Mouse (Mus musculus) left cerebral cortex, adult 18-20 months (tissue): ENCODE measurements around the gene Bicdl1. TPM values are rescaled to one million over a fixed set of nuclear protein-coding genes. Genes with fewer than 3 reads are reported as not detected.
"Not testable (repeated sequence)": the region's sequence is repeated elsewhere in the genome, so short reads cannot be mapped to it uniquely, and the experiment has no call there.

ENCODE experiments used
- DNase-seq, 2 experiments: peaks; one replicate each; pipeline ENCODE4 v3.0.0; 2021 to 2022; ENCODE audit warnings: low spot score in 2 of 2, mixed read lengths in 1 of 2
- long read RNA-seq, 2 experiments: library from polyadenylated mRNA; stranded (forward); transcript quantifications; one replicate each; pipeline ENCODE4 v2.0.0; 2021
- total RNA-seq, 2 experiments: library from RNA; stranded (reverse); gene quantifications; 2 replicates each; pipeline ENCODE4 v1.2.3; 2021

Bicdl1 gene
- total RNA-seq = 100 to 1,000 TPM; 180 to 184 TPM
- long read RNA-seq, experiment 1, transcript Bicdl1-210 (1 exons, 1,620 nt) = major isoform, 6 of 26 reads
- long read RNA-seq, experiment 1, partial matches to known transcripts = 10 of 26 reads
- long read RNA-seq, experiment 1, other reads (novel, unspliced or antisense) = 9 of 26 reads
- long read RNA-seq, experiment 2, transcript Bicdl1-210 (1 exons, 1,620 nt) = major isoform, 8 of 23 reads
- long read RNA-seq, experiment 2, partial matches to known transcripts = 2 of 23 reads
- long read RNA-seq, experiment 2, other reads (novel, unspliced or antisense) = 12 of 23 reads

DNA sequence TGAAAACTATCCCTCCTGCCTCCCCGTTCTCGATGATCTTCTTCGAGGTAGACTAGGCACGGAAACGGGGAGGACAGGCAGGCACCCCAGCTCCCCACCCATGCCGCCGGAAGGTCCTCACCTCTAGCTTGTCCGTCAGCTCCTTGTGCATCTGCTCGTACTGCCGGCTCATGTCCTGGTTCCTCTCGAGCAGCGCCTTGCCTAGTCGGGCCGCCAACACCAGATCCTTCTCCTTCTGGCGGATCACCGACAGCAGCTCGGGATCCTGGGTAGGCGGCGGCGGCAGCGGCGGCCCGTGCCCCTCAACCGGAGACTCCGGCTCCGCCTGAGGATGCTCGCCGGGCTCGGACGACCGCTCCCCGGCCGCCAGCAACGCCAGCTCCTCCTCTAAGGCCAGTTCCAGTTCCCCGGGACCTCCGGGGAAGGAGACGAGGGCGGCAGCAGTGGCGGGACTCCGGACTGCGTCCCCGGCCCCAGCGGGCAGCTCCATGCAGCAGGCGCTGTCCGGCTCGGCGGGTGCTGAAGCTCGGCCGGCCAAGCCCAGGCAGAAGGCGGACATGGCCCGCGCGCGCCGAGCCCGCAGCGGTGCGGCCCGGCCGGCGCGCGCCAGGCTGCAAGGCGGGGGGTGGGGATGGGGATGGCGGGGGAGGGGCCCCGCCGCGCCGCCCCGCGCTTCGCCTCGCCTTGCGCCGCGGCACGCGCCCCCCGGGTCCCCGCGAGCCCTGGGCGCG lies at the start of gene Bicdl1:
Bicdl1 (minus strand) TSS at position 621 of the 731 bp plus-strand sequence.
- peak; percentile 46 to 50 for DNase-seq

DNA sequence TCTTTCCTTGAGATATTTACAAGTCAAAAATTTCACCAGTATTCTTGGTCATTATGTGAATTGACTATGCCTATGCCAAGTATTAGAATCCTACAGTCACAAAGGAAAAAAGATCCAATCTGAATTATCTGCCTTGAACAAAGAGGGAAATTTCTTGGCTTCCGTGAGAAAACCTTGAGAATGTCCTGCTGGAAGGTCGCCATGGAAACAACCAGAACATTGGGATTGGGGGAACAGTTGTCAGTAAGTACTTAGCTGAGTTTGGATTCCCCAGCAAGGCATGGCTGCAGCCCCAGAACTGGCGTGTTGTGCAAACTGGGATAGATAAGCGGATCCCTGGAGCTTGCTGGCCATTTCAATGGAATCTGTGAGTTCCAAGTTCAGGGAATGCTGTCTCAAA lies 45.5 kb upstream of the Bicdl1 start:
- no peak for DNase-seq

DNA sequence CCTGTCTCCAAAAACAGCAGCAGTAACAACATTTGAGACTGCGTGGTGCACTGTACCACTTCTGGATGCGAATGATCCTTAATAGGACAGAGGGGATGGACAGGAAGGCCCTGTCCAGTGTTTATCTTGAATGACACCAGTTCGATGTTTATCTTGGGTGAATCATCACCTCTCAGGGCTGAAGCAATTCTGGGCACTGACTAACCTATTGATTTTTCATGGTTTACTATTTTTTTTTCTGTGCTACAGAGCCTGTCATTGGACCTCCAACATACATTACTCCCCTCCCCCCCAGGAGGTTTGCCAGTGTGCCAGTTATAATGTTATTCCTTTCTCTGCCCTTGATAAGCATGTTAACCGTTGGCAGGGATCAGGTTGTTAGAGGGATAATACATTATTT lies 43.9 kb upstream of the Bicdl1 start:
- no peak for DNase-seq

DNA sequence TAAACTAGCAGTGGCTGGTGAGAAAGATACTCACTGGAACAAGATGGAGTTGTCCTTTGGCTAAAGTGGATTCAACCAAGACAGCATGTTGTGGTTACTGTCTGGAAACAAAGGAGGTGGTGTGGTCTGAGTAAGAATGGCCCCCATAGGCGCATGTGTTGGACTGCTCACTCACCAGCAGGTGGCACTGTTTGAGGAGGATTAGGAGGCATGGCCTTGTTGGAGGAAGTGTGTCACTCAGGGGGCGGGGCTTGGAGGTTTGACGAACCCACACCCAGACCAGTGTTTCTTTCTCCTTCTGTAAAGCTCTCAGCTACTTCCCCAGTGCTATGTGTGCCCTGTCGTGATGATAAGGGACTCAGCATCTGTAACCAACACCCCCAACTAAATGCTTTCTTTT lies 38.6 kb upstream of the Bicdl1 start:
- DNase-seq = no peak

DNA sequence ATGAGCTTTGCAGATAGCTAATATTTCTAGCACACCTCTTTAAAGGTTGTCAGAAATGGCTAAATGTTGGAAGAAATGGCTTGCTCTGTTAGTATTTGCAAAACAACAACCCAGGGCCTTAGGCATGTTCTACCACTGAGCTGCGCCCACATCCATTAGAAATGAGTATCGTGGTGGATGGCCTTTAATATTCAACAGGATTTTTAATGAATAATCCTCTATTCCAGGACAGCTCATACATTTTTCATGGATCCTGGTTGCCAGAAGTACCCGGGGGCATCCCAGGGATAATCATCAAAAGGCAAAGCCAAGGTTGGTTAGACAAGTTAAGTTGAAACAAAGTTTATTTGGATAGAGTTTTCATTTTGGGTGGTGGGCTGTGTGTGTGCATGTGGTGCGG lies 37.7 kb upstream of the Bicdl1 start:
- DNase-seq = no peak

DNA sequence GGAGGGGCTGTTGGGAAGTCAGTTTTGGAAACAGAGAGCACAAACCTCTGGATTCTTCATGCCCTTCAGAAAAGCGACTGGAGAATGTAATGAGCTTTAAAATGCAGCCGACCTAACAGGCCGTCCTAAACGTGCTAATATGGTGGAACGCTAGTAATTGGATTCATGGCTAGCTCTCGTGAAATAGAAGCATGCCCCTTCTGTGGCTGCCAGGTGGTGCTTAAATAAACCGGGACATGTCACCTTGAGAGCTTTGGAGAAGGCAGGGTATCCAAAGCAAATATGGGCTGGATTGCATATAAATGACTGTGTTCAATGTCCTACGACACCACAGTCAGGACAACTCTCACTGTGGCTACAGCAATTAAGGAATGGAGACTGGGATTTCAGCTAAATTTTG lies 35.4 kb upstream of the Bicdl1 start:
- no peak for DNase-seq

DNA sequence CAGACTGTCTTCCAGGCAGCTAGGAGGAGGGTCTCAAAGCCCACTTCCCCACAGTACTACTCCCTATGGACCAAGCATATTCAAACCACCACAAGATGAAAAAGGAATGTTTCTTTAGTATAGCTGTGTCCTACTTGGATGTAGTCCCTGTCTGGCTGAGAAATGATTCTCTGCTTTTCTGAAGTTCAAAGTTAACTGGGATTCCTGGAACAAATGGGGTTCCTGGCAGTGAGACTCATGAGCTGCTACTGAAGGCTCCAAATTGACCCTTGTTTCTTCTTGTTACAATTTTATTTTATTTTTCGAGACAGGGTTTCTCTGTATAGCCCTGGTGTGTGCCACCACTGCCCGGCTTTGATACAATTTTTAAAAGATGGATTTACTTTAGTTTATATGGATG lies 32.6 kb upstream of the Bicdl1 start:
- no peak for DNase-seq

DNA sequence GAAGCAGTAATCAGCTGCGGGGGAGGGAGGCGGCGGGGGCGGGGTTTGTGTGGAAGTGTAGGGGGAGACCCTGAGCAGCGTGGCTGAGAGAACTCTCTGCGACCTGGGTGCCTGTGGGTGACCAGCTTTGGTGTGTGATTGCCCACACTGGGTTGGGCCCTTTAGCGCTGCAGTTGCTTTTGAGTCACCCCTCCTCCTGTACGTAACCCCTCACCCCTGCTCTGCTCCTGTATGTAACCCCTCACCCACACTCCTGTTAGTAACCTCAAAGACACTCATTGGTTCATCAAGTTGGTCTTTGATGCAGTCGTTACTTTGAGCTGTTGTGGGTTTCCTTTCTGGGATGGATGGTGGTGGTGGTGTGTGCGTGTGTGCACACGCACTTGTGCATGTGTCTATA lies 29.5 kb upstream of the Bicdl1 start:
- DNase-seq = no peak

DNA sequence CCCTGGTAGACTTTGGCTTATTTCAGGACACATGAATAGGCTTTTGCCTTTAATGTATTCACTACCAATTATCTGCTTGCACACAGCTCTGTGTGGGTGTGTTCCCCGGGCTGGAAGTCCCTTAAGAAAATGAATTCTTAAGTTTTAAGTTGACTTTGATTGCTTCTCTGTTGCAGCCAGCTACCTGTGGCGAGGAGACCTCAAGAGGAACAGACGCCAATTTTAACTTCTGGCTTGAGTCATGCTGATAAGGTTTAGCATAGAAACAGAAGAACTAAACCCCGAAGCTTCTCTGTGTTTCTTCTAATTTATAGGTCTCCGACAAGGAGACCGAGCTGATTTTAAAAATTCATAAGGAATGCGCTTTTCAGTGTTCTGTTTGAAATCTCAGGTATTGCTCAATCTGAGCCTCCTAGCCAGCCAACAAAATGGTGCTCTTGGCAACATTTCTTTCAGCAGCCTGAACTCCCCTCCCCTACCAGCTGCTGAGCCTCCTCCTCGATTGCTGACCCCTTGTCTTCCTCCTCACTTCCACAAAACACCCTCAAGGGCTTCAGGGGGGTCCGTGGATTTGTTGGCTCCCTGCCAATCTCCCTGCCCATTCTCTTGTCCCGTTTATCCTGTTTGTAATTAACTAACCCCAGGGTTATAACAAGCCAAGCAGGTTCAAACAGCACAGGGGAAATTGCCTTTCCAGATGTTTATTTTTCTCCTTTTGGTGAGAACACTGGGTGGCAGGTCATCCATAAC lies 27.2 kb upstream of the Bicdl1 start:
- no peak for DNase-seq

DNA sequence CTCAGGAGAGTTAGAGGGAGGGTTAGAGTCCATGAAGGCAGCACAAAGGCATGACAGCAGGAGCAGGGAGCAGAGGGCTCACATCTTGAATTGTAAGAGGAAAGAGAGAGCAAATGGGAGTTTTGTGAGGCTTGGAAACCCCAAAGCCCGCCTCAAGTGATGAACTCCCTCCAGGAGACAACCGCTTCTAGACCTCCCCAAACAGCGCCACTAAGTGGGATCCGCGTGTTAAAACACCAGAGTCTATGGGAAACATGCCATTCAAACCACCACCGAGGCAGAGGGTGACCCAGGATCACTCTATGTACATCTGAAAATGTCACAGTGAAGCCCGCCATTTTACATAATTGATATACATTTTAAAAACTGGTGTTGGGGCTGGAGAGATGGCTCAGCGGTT lies 26.1 kb upstream of the Bicdl1 start:
- DNase-seq = no peak

DNA sequence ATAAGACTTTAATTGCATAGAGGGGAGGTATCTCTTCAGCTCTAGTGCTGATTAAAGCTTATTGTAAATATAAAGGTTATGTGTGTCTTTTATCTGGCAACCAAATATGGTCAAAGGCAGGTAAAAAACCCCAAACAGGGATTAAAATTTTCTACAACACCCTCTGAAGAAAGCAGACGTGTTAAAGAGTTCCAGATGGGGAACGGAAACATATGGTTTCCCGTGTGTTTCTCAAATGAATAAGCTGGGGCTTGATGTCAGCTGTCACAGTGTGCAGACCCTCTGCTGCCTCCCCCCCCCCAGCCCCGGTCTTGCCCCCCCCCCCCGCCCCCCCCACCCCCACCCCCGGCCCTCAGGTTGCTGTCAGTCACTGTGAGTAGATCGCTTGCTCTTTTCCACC lies 24.1 kb upstream of the Bicdl1 start:
- DNase-seq = no peak

DNA sequence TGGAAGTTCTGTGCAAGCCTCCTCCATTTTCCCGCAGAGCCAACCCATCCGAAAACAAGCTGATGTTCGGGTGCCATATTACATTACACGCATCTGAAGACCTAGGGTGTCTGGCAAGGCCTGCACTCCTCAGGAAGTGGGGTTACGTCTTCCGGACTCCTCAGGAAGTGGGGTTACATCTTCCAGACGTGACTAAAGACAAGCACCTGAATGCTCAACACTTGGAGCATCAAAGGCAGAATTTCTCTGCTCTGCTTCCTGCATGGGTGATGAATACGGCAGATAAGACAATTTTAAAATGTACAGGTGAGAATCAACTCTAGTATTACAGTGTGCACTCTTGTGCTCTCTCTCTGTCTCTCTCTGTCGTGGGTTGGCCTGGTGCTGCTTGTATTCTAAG lies 23.4 kb upstream of the Bicdl1 start:
- DNase-seq = no peak

DNA sequence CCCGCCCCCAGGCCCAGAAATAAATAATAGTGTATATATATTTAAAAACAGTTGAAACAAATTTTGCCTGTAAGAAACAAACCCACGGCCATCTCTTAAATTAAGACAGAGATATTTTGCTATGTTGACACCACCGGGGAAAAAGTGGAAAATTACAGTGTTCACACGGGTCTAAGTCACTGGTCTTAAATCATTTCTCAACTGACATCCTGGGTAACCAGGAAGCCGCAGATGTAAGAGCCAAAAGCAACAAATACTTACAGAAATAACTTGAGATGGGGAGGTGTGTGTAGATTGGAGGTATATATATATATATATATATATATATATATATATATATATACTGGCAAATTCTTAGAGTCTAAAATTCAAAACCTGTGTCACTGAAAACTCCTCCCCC lies 21.5 kb upstream of the Bicdl1 start:
- DNase-seq = no peak

DNA sequence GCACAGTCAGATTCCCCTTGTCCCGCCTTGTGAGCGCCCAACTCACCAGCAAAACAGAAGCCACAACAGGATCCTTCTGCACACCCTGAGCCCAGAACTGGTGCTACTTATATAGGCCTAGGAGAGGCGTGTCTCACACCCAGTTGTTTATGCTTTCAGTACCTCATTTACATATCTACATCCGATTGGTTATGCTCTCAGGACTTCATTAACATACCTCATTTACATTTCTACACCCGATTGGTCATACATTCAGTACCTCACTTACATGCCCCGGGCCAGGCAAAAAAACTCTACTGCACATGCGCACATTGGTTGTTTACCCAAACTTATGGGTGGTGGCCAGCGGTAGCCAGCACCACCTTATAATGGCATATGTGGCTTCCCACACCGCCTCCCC lies 20.5 kb upstream of the Bicdl1 start:
- not testable (repeated sequence) for DNase-seq

DNA sequence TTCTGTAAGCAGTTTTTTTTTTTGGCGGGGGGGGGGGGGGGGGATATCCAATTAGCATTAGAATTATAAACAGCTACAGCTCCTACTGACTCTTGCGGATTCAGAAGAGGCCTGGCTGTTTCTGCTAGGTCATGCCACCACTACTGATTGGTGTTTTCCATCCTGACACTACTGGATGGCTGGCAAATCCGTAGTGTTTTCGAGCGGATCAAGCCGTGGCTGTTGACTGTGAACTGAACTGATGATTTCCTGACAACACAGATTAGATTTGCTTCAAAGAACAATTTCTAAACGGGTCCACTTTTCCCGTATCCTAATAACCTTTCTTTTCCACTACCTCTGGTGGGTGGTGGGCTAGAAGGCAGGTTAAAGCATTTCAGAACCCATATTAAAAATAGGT lies 16.9 kb upstream of the Bicdl1 start:
- no peak for DNase-seq

DNA sequence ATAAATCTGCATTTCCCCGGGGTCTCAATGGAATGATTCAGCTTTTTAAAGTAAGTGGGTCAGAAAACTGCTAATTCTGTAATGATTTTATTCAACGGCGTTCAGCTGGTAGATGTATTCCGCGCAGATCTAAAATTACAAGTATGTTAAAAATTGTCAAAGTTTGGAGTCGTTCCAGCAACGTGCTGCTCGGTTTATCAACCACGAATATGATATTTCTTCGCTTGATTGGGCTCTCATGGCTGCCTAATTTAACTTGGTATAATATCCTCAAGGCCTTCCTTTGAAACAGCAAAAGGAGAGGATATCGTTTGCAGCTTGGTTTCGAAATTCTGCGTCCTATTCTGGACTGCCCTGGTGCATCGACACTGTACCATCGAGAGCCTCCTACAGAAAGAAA lies 13.9 kb upstream of the Bicdl1 start:
- DNase-seq = no peak

DNA sequence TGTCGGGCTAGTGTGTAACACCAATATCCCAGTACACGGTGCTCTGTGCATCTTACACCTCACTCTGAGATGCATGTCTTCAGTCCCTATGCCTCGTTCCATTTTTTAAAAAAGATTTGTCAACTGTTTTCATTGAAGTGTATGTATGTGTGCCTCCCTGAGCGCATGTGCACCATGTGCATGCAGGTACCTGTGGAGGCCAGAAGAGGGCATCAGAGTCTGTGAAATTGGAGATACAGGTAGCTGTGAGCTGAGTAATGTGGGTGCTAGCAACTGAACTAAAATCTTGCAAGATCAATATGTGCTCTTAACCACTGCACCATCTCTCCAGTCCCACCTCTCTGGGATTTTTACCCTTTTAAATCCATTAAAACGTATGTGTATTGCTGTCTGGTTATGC lies 6.6 kb upstream of the Bicdl1 start:
- no peak for DNase-seq

DNA sequence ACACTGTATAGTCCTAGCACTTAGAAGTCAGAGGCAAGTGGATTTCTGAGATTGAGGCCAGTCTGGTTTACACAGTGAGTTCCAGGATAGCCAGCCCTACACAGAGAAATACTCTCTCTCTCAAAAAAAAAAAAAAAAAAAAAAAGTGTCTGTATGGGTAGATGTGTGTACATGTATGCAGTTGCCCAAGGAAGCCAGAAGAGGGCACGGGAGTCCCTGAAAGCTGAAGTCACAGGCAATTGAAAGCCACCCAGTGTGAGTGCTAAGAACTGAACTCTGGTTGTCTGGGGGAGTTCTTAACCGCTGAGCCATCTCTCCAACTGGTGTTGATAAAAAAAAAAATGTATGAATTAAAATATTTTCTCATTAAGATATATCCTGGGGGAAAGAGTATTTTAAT lies 3.1 kb upstream of the Bicdl1 start:
- no peak for DNase-seq

DNA sequence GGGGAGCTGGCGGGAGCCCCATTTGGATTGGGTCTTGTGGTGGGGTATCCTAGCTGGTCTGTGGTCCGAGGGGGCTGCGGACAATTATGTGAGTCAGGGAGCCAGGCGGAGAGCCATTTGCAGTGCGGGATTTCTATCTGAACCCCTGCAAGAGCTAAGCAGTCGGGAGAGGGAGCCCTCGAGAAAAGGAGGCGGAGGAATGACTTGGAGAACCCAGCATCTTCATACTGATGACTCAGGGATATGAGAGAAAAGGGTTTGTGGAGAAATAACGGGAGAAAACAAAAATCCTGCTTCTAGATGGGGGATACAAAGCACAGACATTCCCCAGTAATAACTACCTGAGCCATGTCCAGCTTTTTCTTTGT lies 1.4 kb upstream of the Bicdl1 start:
- no peak for DNase-seq

DNA sequence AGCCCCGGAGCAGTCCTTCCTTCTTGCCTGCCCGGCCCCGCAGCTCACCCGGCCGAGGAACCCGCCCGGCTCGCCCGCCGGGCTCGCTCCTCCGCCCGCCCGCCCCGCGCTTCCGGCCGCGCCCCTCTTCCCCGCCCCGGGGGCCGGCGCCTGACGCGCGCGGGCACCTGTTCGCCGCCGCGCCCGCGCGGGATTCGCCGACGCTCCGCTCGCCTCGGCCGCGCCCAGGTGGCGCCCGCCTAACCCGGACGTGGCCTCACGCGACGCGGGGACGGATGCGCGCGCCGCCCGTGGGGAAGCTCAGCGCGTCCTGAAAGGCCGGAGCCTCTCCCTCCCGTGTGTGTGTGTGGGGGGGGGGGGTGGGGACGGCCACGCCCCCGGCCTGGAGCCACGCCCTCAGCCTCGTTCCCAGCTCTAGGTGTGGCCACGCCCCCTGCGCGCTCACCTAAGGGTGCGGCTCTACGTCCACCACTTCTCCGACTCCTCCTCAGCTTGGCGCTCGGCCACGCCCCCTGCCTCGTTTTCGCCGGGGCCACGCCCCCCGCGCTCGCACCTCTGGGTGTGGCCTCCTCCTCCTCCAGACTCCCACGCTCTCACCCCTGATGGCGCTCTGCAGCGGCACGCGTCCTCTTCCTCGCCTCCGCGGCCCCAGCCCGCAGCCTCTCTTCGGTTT lies 891 bp upstream of the Bicdl1 start:
- peak; percentile 97 to 98 for DNase-seq

DNA sequence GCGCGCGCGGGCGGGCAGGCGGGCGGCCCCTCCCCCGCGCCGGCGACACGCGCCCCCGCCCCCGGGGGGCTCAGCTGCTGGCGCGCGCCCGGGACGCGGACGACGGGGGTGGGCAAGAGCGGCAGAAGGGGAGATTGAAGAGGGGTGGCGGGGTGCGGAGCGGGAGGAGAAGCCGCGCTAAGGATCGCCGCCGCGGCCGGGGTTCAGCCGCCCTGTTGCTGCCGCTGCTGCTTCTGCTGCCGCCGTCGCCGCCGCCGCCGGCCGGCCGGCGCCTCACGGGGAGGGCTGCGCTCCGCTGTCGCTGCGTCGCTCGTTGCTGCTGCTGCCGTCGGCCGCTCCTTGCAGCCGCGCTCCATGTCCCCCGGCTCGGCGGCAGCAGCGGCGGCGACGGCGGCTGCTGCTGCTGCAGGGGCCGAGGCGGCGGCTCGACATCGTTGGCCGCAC lies 333 bp upstream of the Bicdl1 start:
- DNase-seq = peak in 1 of 2 experiments; percentile 39

DNA sequence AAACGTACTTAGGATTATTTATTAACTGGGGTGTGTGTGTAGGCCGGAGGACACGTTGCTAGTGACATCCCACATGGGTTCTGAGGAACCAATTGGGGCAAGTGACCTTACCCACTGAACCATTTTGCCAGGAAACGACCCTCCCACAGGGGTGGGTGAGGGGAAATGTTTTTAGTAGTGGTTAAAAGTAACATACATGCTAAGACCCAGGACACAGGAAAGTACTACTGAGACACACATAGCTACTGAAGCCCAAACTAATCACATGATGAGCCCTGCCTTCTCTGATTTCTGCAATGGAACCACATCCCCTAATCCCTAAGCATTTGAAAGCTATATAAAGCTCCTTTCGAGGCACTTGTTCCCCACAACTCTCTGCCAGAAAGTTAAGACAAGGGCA lies 1.1 kb downstream of the Bicdl1 start:
- no peak for DNase-seq
